Mouse (Mus musculus): ENCODE results near the gene Abraxas2.

The Abraxas2 gene

DNA sequence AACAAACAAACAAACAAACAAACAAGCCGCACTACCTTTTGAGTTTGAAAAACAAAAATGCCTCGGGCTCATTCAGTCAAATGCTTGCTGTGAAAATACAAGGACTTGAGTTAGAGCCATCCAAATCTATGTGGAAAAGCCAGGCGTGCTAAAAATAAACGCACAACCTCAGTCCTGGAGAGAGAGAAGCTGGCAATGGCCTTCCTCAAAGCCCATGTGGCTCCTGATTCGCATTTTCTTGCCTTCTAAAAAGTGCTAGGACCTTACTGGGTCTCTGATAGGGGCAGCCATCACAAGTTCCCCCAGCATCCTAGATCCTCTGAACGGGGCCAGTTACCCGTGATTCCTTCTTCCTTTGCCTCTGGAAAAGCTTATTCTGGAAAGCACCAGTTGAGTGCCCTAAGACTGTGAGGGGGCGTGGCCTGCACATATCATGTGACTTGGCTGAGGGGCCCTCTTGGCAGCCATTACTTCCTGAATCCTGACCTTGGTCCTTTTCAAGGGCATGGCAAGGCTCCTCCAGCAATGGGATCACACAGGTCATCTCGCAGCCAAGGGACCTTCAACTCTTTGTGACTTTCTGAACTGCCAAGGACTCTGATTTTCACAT lies 37.3 kb downstream of the Abraxas2 start:
- in situ Hi-C loops (cut with MboI, MseI): no loop called here

DNA sequence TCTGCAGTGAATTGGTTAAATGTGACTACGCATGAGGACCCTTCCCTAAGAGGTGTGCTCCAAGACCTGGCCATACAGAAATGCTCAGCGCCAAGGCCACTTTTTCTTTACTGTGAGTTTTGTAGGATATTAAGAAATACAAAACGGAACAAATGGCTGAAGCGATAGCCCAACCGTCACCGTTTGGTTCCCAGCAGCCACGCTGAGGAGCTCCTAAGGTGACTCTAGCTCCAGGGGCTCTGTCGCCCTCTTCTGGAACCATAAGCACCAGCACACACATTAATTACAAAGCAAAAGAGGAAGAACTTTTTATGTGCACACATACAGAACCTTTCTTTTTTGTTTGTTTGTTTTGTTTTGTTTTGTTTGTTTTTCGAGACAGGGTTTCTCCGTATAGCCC lies 38.2 kb downstream of the Abraxas2 start:
- in situ Hi-C loops (cut with MboI, MseI): no loop called here

DNA sequence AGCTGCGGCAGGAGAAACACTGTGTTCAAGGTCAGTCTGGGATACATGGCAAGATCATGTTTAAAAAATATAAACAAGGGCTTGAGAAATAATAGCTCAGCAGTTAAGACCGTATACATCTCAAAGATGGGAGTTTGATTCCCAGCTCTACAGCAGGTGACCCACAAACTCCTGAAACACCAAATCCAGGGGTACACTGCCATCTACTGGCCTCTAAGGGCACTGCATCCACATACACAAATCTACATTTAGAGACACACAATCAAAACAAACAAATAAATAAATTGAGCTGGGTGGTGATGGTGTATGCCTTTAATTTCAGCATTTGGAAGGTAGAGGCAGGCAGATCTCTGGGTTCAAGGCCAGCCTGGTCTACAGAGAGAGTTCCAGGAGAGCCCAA lies 39.2 kb downstream of the Abraxas2 start:
- in situ Hi-C loops (cut with MboI, MseI): no loop called here

DNA sequence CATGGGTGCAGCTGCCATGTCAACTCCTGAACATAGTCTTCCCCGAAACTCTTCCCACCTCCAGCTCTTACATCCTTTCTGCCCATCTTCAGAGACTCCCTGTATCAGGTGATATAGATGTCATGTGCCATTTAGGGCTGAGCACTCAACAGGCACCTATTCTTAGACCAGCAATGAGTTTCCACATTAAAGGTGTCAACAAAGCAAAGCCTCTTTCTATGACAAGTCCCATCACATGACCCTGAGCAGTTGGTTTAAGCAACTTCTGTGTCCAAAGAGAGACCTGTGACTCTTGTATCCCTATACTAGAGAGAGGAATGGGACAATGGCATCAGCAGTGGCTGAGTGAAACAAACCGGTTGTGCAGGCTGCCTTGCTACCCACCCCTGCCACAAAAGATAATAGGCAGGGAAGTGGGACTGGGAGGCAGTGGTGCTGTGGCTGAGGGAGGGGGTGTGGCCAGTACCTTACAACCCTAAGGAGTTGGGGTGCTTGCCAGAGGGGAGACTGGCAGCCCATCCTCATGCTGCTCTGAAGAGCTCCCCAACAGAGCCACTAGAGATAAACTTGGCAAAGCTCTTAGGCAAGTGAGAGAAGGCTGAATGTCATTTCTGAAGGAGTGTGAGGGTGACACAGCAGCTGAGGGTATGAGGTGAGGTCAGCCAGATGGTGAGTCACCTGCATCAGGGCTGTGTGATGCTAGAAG lies 42.0 kb downstream of the Abraxas2 start:
- in situ Hi-C loops (cut with MboI, MseI): no loop called here

DNA sequence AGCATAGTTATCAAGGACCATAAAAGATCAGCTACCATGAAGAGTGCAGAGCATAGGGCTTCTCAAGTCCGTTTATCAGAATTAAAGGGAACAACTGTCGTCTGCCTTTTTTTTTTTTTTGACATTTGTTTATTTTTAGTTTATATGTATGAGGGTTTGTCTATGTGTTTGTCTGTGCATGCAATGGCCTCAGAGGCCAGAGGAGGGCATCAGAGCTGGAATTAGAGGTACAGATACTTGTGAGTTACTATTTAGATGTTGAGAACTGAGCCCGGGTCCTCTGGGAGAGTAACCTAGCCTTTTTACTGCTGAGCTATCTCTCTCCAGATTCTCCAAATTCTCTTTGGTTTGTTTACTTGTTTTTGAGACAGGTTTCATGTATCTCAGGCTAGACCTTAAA lies 44.8 kb downstream of the Abraxas2 start:
- in situ Hi-C loops (cut with MboI, MseI): no loop called here

DNA sequence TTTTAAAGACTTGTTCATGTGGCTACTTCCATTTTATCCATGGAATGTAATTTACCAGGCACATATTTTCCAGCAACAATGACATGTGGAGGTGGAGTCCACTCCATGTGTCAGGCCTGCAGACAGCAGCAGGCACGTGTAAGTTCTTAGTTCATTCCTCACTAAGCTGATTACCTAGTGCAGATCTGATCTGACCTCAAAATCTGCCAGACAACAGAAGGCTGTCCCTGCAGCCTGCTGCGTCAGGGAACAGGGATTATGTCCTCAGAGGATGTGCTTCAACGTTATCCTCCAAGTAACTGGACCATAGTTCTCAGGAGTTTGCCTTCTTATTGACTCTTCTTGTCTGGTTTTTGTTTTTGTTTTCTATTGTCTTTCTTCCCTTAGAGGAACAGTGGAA lies 62.9 kb downstream of the Abraxas2 start:
- in situ Hi-C loops (cut with MboI, MseI): no loop called here

DNA sequence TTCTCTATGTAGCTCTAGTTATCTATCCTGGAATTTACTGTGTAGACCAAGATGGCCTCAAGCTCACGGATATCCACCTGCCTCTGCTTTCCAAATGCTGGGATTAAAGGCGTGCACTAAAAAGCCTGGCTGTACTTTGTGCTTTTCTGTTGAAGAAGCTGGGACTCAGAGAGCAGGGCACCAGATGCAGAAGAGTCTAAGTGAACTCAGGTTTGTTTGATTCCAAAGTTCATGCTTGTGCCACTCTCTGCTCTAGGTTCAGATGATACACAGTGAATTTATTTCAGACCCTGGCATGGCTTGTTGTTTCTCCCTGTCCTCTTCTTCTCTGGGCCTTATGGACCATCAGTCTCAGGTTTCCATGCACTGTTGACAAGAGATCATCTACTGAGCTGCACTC lies 66.2 kb downstream of the Abraxas2 start:
- in situ Hi-C loops (cut with MboI, MseI): no loop called here

DNA sequence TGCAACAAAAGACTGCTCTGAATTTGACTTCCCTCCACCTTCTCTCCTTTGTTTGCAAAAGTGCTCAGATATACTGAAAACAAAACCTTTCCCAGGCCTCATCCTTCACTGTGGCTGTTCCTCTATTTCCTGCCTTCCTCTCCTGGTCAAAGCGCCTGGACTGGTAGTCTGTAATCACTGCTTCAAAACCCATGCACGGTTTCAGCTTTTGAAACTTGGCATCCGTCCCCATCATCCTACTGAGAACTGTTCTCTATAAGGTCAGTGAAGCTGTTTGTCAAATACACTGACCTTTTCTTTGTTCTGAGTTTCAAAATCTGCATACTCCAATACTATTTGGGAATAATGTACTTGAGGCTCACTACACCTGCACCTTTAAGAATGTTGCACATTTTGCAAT lies 68.2 kb downstream of the Abraxas2 start:
- in situ Hi-C loops (cut with MboI, MseI): no loop called here

DNA sequence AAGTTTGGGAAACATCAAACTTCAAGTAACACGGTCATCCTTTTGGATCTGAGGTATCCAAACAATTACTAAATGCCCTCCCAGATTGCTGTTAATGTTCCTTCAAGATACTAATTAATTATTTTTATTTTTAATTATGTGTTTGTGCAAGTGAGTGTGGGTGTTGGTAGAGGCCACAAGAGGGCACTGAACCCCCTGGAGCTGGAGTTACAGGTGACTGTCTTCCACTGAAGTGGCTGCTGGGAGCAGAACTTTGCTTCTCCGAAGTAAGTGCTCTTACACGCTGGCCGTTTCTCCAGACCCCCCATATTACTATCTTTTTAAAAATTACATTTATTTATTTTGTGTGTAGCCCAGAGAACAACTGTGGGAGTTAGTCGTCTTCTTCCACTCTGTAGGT lies 71.0 kb downstream of the Abraxas2 start:
- in situ Hi-C loops (cut with MboI, MseI): loop anchor here (5.0 kb wide), 1 partner anchor 707 kb away; the partner anchor contains the start of gene Edrf1

DNA sequence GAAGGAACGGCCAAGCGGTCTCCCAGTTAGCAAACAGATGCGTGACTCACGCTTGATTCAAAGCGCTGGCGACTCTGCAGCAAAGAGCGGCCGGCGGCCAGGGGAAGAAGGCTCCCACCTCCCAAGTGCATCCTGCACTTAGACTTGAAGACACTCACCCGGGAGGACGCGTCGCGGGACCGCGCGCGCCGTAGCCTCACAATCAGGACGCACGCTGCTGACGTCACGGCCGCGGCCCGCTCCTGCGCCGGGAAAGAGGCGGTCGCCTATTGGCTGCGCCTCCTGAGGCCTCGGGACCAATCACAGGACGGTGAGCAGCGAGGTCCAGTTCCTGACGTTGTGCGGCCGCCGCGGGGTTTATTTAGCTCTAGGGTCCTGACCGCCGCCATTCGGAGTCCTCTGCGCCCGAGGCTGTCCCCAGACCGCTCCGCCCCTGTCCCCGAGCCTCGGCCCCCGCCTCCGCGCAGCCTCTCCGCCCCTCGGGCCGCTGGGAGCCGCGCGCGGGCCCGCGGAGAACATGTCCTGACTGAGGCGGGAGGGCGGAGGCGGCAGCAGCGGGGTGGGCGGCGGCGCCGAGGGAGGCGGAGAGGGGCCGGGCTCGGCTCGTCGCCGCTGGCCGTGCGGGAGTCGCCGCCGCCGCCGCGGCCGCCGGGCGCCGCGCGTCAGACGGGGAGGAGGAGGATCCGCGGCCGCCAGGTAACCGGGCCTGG lies 72.0 kb downstream of the Abraxas2 start, which contains the start of gene Zranb1:
Gene Zranb1, plus strand, starts transcription at position 293 of the 710 bp plus-strand sequence.
- in situ Hi-C loops (cut with MboI, MseI): loop anchor here (5.0 kb wide), 1 partner anchor 706 kb away; the partner anchor contains the start of gene Edrf1

DNA sequence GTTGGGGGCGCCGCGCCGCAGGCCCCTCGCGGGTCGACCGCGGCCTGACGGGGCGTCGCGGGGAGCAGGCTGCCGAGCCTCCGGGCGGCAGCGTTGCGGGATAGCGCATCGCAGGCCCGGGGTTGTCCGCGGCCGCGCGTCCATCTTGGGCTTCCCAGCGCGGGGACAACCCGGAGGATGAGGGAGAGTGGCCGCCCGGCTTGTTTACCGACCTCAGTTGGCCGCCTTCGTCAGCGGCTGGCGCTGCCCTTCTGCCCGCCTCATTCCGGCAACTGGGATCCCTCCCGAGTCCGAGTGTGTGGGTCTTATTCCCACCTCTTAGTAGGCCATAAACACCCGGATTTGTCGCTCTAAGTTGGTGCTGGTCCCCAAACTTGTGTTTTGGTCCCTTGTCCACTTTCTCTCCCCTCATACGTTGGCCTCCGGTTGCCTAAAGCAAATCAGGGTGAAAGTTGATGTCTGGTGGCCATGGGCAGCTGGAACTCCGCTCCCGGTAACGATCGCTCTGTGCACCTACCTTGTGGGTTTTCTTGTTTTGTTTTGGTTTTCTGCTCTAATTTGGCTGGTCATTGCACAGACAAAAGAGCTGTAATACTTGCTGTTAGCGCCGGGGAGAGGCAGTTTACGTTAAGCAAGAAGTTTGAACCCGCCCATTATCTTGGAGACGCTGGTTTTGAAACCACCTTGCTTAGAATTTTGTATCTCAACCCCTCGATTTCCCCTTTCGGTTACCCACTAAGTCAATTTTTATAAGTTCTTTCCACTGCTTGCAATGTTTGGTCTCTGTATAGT lies 72.7 kb downstream of the Abraxas2 start:
- in situ Hi-C loops (cut with MboI, MseI): loop anchor here (5.0 kb wide), 1 partner anchor 706 kb away; the partner anchor contains the start of gene Edrf1

DNA sequence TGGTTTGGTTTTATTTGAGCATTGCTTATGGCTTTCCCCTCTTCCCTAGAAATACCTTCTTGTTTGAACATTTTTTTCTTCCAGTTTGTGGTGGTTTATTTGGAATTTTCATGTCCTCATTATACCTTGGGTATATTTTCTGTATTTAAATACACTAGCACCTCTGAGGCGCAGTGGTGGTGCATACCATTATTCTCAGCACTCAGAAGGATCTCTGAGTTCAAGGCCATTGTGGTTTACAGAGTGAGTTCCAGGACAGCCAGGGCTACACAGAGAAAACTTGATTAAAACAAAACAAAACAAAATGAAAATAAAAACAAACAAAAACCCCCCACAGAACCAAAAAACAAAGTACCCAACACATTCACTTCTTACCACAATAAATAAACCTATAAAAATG lies 74.3 kb downstream of the Abraxas2 start:
- in situ Hi-C loops (cut with MboI, MseI): loop anchor here (5.0 kb wide), 1 partner anchor 704 kb away; the partner anchor contains the start of gene Edrf1

Data from T-helper 2 cell (primary cell).